Mouse (Mus musculus): ENCODE measurements at regions not wholly inside any gene's neighbourhood (a gene's known extent, or its start where the extent isn't known, plus 50 kb on each side); places are given as distances from the start of the nearest gene placed in this dataset.

DNA sequence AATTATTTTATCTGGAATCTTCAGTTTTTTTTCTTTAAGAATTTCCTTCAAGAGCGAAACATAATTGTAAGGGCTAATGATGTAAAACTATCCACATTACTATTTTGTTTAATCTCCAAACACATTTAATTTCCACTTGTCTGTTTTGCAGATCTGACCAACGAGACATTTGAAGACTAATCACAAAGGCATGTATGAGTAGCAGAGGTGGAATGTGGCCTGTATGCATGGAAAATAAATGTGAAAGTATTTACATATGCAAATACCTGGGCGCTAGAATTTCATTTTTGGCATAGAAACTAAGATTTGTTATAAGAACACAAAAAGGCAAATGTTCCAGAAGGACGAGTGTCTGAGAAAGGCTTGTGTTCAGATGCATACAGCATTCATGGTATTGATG is 375.2 kb downstream of the Efnb2 start:
- Histone ChIP-seq H3K79me2 (ENCODE audit: control insufficient read depth, insufficient read depth, low read length, poor library complexity) (no peaks in the 10 kb centered on the region), H3K4me3 (ENCODE audit: control insufficient read depth in 1 of 2, insufficient read depth in 1 of 2, low read depth in 2 of 2, low read length in 2 of 2) (no peak overlapping the region)
- TF ChIP-seq SMC3 (IDR thresholded peaks at IDR 0.05; ENCODE audit: low read depth, low read length) (no peak), ZC3H11A (IDR thresholded peaks at IDR 0.05; ENCODE audit: low read depth, low read length) (no peak), MAZ (IDR thresholded peaks at IDR 0.05; ENCODE audit: low read depth, low read length) (no peak), ELF1 (IDR thresholded peaks at IDR 0.05; ENCODE audit: low read depth, low read length) (no peak), SIN3A (IDR thresholded peaks at IDR 0.05; ENCODE audit: low read length) (no peak), TAL1 (IDR thresholded peaks at IDR 0.05; ENCODE audit: low read length) (no peak)

DNA sequence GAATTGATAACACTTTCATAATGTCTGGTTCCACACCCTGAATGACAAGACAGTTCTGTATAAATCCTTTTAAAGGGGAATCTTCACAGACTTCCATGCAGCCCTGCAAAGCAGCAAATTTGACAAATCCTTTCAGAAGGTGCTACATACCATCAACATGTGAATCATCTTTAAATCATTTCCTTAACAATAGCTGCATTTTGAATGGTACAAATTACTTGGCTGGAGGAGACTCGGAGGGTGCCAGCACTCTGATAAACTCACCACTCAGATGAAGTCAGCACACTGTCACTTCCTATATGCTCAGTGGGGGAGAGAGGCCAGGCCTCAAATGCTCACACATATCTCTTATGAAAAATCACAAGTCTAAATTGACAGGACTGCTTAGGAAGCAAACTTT is 386.1 kb downstream of the Efnb2 start:
- no peaks in the 10 kb centered on the region for H3K27me3 ChIP-seq (ENCODE audit: control insufficient read depth in 1 of 2, insufficient read depth in 2 of 2, low read length in 2 of 2)
- no peak for TF ChIP-seq MYB (IDR thresholded peaks at IDR 0.05; ENCODE audit: low read depth, low read length)
- TF ChIP-seq BHLHE40 (IDR thresholded peaks at IDR 0.05; ENCODE audit: borderline replicate concordance, low read depth, low read length) = no peak
- TF ChIP-seq POLR2A (IDR thresholded peaks at IDR 0.05; ENCODE audit: control insufficient read depth in 1 of 2, insufficient read depth in 1 of 2, low read depth in 1 of 2, low read length in 2 of 2, poor library complexity in 1 of 2) = no peak
- TF ChIP-seq SIN3A (IDR thresholded peaks at IDR 0.05; ENCODE audit: low read length) = no peak
- no peak for TF ChIP-seq POLR2AphosphoS2 (IDR thresholded peaks at IDR 0.05; ENCODE audit: low read length)
- TF ChIP-seq ELF1 (IDR thresholded peaks at IDR 0.05; ENCODE audit: low read depth, low read length) = no peak
- TF ChIP-seq SMC3 (IDR thresholded peaks at IDR 0.05; ENCODE audit: low read depth, low read length) = no peak
- TF ChIP-seq USF1 (IDR thresholded peaks at IDR 0.05; ENCODE audit: low read depth, low read length) = no peak
- no peak for TF ChIP-seq E2F4 (IDR thresholded peaks at IDR 0.05; ENCODE audit: borderline replicate concordance, low read depth, low read length)
- TF ChIP-seq CHD1 (IDR thresholded peaks at IDR 0.05; ENCODE audit: low read depth, low read length) = no peak
- no peak for TF ChIP-seq POLR2AphosphoS5 (IDR thresholded peaks at IDR 0.05; ENCODE audit: borderline replicate concordance, low read depth, low read length)
- TF ChIP-seq CHD2 (IDR thresholded peaks at IDR 0.05; ENCODE audit: low read length) = no peak
- TF ChIP-seq MXI1 (IDR thresholded peaks at IDR 0.05; ENCODE audit: low read depth, low read length) = no peak
- TF ChIP-seq KAT2A (conservative IDR thresholded peaks at IDR 0.05; ENCODE audit: low read depth, low read length) = no peak
- no peaks in the 10 kb centered on the region for H3K4me1 ChIP-seq (ENCODE audit: control insufficient read depth in 1 of 2, insufficient read depth in 2 of 2, low read length in 2 of 2)
- H3K36me3 ChIP-seq (ENCODE audit: control insufficient read depth in 1 of 2, insufficient read depth in 2 of 2, low read length in 2 of 2) = no peaks in the 10 kb centered on the region
- H3K27ac ChIP-seq (ENCODE audit: control insufficient read depth, low read depth, low read length) = no peak overlapping the region
- H3K9ac ChIP-seq (ENCODE audit: control insufficient read depth, low read depth, low read length, poor library complexity, severe bottlenecking) = no peak overlapping the region
- no peak for DNase-seq (ENCODE audit: low read depth, low spot score)
- H3K79me2 ChIP-seq (ENCODE audit: control insufficient read depth, insufficient read depth, low read length, poor library complexity) = no peaks in the 10 kb centered on the region
- H3K9me3 ChIP-seq (replicated peaks; ENCODE audit: insufficient read depth, low read length) = no peaks in the 10 kb centered on the region
- no peak overlapping the region for H3K4me3 ChIP-seq (ENCODE audit: control insufficient read depth in 1 of 2, insufficient read depth in 1 of 2, low read depth in 2 of 2, low read length in 2 of 2)

More for the DNA sequence above, 375.2 kb downstream of the Efnb2 start:
- no peak for DNase-seq (ENCODE audit: low read depth, low spot score)
- Histone ChIP-seq H3K4me1 (ENCODE audit: control insufficient read depth in 1 of 2, insufficient read depth in 2 of 2, low read length in 2 of 2) (no peaks in the 10 kb centered on the region), H3K36me3 (ENCODE audit: control insufficient read depth in 1 of 2, insufficient read depth in 2 of 2, low read length in 2 of 2) (no peaks in the 10 kb centered on the region), H3K9ac (ENCODE audit: control insufficient read depth, low read depth, low read length, poor library complexity, severe bottlenecking) (no peak overlapping the region), H3K9me3 (replicated peaks; ENCODE audit: insufficient read depth, low read length) (no peaks in the 10 kb centered on the region), H3K27ac (ENCODE audit: control insufficient read depth, low read depth, low read length) (no peak overlapping the region), H3K27me3 (ENCODE audit: control insufficient read depth in 1 of 2, insufficient read depth in 2 of 2, low read length in 2 of 2) (no peaks in the 10 kb centered on the region)
